Mouse (Mus musculus) WW6 (cell line): ENCODE measurements at regions not wholly inside any gene's neighbourhood (a gene's known extent, or its start where the extent isn't known, plus 50 kb on each side); places are given as distances from the start of the nearest gene placed in this dataset.
"Not testable (repeated sequence)": the region's sequence is repeated elsewhere in the genome, so short reads cannot be mapped to it uniquely, and the experiment has no call there.

Experiments
- DNase-seq: peaks from one replicate; pipeline ENCODE4 v3.0.0-alpha.2; 2013; ENCODE audit warnings: low read depth, low spot score

DNA sequence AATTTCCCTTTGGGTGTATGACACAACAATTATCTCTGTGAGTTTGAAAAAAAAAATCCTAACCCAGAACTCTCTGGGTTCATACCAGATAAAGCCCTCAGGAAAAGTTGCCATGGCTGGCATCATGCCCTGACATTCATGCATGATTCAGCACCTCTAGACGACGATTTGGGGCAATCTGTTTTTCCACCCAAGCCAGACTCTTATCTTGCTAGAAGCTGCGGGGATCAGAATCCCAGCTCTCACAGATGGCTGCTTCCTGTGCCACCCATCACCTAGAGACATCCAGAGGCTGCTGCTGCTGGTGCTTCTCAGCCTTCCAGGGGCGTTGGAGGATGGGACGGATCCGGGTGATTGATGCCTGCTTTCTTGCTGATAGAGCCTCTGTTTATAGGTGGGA lies 209.2 kb downstream of the Cd47 start:
- no peak for DNase-seq

DNA sequence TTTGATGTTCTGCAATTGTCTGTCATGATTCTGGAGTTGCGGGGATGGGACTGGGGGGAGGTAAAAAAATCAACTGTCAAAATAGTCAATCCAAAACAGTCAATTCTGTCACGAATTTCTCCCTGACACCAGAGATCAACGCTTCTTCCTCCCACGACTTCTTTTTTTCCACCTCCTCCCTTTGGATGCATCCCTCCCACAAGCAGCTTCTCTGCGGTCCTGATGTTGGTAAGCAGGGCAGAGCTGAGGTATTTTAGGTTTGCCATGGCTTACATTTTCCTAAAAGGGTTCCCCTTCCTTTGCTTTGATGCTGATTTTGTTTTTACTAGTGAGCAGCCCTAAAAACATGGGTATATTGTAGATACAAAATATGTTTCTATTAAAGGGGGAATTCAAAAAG lies 209.7 kb downstream of the Cd47 start:
- DNase-seq, result no peak

DNA sequence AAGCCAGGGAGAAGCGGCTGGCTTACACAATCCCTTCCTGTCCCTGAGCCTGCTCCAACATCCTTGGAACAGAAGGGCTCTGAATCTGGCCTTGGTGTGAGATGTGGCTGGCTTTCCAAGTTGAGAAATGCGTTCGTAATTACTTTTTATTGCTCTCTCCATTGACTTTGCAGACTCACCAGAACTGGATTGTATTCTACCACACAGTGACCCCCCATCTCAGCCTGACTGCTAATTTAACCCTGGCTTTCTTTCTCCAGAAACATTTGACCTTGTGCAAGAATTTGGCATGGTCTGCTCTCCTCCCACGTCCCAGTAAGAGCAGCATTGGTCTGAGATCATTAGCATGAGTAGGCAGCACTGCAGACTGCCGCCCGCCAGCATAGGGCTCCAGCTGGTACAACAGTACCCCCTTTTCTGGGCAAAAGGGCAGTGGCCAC lies 210.2 kb downstream of the Cd47 start:
- no peak for DNase-seq

DNA sequence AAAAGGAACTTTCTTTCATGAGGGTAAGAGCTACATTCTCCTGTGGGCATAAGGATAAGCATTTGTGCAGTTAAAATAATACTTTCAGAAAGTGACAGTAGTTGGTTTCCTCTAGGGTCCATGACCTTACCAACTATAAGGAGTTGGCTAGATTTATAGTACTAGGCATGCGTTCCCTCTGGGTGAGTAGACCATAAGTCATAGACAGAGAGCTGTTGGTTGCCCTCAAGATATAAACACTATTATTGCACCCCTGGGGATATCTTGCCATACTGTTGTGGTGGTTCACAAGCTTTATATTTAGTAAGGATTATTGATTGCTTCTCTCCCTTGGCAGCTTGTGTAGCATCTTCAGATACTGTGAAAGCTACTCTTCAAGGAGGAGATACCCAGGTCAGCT lies 223.6 kb downstream of the Cd47 start:
- no peak for DNase-seq

DNA sequence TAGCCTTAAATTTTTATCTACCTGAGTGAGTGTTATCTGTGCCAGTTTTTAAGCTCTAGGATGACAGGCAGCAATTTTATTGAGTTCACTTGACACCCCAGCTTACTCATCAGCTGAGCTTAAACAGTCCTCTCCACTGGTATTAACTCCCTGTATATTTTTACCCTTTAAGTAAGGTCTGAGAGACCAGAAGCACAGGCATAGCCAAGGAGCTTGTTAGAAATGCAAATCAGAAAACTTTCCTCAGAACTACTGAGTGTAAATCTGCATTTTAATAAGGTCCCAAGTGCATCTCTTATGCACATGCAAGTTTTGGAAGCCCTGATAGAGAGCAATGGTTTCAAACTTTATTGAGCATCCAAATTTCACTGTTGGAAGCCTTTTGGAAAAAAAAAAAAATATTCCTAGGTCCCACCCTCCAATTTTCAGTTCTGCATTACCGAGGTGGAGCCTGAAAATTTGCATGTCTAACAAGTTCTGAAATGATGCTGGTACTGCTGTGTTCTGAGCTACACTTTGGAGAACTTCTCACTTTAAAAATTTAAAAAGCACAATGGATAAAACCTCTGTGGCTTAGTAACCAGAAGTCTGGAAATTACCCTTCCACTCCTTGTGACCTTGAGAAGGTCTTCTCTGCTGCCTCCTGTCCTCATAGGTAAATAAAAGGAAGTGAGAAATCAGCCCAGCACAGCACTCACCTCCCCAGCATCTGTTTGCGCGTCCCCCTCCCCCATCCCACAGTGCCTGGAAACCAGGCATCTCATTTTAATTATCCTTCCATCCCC lies 226.0 kb downstream of the Cd47 start:
- DNase-seq, result no peak

DNA sequence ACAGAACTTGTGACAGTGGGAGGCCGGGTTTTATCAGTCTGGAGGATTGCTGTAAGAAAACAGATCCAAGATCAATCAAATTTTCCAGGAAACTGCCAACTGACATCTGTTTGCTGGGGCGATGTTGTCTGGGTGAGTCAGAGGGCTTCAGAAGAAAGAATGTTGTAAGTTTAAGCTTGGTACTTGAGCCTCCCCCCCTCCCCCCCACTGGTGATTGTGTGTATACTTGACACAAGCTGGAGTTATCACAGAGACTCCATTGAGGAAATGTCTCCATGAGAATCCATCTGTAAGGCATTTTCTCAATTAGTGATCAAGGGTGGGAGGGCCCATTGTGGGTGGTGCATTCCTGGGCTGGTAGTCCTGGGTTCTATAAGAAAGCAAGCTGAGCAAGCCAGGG lies 226.9 kb downstream of the Cd47 start:
- DNase-seq, result no peak

DNA sequence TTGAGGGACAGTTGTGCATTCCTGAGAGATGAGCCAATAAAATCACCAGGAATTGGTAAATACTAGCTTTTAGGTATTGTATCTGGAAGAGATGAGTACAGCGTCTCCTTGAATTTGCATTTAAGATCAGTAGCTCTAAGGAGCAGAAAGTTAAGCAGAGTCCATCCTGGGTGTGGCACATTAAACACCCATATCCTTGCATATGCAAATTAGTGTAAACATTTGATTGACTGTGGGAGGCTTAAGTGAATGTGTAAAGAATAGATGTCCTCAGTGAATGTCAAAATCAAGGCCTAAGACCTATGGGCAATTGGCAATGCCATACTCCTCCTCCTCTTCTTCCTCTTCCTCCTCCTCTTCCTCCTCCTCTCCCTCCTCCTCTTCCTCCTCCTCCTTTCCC lies 229.4 kb downstream of the Cd47 start:
- DNase-seq, result no peak

DNA sequence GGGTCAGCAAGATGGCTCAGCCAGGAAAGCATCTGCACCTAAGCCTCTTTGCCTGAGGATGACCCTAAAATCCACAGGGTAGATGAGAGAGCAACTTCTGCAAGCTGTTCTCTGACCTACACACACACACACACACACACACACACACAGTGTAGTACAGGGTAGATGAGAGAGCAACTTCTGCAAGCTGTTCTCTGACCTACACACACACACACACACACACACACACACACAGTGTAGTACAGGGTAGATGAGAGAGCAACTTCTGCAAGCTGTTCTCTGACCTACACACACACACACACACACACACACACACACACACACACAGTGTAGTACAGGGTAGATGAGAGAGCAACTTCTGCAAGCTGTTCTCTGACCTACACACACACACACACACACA lies 230.0 kb downstream of the Cd47 start:
- not testable (repeated sequence) for DNase-seq

DNA sequence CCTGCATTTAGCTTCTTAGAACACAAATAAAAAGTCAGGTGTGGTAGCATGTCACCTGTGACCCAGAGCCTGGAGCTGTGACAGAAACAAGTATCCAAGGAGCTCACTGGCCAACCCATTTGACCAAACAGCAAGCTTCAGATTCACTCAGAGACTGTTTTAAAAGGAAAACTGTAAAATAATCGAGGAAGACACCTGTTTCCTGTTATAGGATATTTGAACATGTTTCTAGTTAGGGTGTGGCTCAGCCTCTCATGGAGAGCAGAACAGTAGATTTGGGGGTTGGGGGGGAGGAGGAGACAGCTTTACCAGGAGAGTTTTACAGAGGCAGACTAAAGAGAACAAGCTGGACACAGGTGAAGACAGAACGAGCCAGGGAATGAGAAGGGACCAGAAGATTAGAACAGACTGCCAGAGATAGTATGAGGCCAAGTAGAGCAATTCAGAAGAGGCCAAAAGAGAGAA lies 230.6 kb downstream of the Cd47 start:
- no peak for DNase-seq

DNA sequence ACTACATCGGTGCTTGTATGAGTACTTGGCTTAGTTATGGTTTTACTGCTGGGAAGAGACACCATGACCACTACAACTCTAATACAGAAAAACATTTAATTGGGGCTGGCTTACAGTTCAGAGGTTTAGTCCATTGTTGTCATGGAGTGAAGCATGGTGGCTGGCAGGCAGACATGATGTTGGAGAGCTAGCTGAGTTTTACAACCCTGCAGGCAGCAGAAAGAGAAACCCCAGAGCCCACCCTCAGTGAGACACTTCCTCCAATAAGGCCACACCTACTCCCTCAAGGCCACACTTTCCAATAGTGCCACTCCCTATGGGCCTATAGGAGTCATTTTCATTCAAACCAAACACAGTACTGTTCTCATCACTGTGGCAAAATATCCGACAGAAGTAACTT lies 232.5 kb downstream of the Cd47 start:
- no peak for DNase-seq

- DNase-seq, result no peak
These were observed 236.0 kb downstream of the Cd47 start for GRCm38 (mm10) chr16:50036296-50036734.

DNA sequence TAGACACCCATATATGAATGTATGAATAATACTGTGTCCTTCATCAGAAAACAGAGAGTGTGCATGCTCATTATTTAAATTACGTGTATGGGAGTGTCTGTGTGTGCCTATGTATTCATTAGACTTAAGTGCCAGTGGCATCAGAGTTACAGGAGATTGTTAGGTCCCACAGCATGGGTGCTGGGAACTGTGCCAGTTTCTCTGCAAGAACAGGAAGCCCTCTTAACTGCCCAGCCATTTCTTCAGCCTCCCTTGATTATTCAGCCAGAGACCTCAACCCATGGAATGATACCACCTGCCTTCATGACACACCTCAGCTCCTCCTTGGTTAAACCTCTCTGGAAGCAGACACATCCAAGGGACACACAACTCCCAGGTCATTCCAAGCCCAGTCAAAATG lies 243.8 kb downstream of the Cd47 start:
- DNase-seq, result no peak

- DNase-seq, result peak; percentile 40
These were observed 245.5 kb downstream of the Cd47 start for GRCm38 (mm10) chr16:50045552-50046547.

GRCm38 (mm10) chr16:50063540-50063939 lies 263.2 kb downstream of the Cd47 start:
- DNase-seq, result no peak

DNA sequence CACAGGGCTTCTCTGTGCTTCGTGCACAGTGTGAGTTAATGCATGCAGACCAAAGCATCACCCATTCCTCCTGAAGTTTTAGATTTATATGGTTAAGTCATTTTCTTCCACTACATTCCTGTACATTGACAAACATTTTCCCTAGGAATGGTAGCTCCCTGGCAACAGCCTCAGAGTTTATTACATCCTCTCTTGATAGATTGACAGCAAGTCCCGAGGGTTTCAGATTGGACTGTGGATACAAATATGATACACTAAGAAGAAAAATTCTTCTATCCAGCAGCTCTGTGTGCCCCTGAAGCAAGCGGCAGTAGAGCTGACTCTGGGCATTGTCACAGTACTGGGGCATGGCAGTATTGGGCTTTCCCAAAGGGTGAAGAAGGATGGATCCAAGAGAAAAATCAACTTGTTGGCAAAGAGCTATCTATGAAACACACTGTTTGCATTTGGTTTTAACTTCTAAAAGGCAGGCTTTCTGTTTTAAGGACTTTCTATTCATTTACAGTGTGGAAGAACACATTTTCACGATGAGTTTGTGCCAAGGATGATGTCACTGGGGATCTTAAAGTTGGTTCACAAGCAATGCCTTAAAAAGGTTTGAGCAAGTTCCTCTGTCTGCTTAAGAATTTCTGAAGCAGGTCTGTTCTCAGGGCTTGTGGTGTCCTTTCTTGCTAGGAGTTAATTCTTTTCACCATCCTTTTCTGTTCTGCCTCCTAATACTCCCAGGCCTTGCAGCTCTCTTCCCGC lies 265.2 kb downstream of the Cd47 start:
- no peak for DNase-seq

DNA sequence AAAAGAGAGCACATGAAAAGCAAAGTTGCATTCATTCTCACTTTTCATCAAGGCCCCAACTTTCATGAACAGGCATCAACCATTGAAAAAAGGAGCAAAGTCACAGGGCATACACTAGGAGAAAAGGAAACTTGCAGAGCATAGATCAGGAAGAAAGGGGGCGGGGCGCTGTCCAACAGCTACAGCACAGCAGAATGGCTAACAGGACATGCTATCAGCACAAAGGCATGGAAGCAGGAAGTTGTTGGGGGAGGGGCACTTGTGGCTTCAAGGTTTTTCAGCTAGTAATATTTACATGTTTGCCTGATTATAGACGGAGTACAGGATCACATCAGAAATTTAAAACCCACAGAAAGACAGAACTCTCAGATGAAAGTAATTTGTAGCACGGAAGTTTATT lies 268.7 kb downstream of the Cd47 start:
- no peak for DNase-seq

DNA sequence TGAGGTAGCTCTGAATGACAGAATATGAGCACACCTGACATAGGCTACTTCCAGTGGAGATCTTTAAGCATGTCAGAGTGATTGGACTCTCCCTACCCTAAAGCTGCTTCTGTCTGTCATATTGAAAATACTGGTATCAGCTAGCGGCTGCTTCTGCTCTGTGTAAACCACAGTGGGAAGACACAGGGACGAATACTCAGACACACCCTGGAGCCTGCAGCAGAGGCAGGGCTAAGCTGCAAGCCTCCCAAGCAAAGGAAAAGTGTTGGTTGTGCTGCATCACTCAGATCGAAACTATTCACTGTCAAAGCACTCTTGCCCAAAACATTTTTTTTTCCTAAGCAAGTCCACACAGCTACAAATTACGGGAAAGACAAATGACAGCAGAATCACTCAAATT lies 270.4 kb downstream of the Cd47 start:
- no peak for DNase-seq

DNA sequence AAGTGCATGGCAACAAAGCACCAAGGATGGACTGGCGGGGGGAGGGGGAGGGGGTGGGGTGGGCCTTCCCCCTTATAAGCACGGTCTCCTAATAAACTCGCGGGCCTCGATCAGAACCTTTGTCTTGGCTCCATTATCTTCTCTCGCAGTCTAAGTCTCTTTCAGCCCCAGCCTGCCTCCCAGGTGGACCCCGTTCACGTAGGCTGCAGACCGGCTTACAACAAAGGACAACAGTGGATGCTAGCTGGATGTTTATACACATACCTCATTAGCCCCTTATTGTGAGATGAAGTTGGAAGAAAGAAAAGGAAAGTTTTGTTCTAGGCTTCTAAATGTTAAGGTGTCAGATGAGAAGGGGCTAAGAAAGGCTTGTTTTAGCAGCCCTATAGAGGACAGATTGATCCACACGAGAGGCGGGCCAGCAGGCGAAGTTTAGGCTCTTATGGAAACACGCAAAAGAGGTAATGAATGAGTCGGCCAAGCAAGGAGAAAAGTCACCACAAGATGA lies 272.6 kb downstream of the Cd47 start:
- no peak for DNase-seq

DNA sequence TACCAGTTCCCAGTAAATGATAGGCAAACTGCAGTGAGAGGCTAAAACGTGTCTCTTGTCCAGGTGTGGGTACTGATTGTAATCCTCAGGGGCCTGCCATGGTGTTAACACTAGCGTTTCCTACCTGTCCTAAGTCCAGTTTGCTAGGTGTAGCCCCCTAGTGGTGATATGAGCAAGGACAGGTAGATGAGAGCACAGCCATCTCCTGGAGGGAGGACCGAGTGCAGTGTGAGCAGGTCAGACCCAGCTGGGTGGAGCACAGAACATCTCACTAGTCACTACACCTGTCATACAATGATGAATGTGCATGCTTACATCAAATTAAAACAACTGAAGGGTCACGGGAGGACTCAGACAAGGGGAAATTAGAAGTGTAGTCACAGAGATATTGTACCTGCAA lies 273.6 kb downstream of the Cd47 start:
- no peak for DNase-seq

GRCm38 (mm10) chr16:50075641-50076040 lies 275.3 kb downstream of the Cd47 start:
- no peak for DNase-seq

GRCm38 (mm10) chr16:50081511-50081910 lies 281.2 kb downstream of the Cd47 start:
- no peak for DNase-seq

- DNase-seq, result no peak
These were observed 292.0 kb downstream of the Cd47 start for GRCm38 (mm10) chr16:50092318-50092717.
